Mouse (Mus musculus) G1E (cell line): ENCODE data around the gene Gm28047.

Source experiments
- CTCF ChIP-seq: IDR thresholded peaks from 2 replicates; pipeline ENCODE4 v1.5.1; 2012; ENCODE audit warnings: low read depth, low read length, inconsistent platforms, mixed read lengths
- GATA1 ChIP-seq: IDR thresholded peaks from 2 replicates; pipeline ENCODE4 v1.6.1; 2012; ENCODE audit warnings: borderline replicate concordance, low read length, inconsistent platforms, mixed read lengths
- GATA2 ChIP-seq: IDR thresholded peaks from 2 replicates; pipeline ENCODE4 v1.6.1; 2012; ENCODE audit warnings: low read depth, low read length, inconsistent platforms, borderline replicate concordance
- TAL1 ChIP-seq: conservative IDR thresholded peaks from 2 replicates; pipeline ENCODE4 v1.6.1; 2012; ENCODE audit warnings: low read depth, low read length, inconsistent platforms, mixed read lengths

GRCm38 (mm10) chr15:102513004-102513403 lies 111.9 kb downstream of the Gm28047 start:
- no peak for TF ChIP-seq CTCF
- TF ChIP-seq GATA2: no peak
- no peak for TF ChIP-seq GATA1
- TF ChIP-seq TAL1: no peak
